Mouse (Mus musculus): Measurements from ENCODE around the gene Fam205c.
A peak's percentile ranks its signal among the peaks of the same experiment; 100 is the strongest.

Fam205c gene

DNA sequence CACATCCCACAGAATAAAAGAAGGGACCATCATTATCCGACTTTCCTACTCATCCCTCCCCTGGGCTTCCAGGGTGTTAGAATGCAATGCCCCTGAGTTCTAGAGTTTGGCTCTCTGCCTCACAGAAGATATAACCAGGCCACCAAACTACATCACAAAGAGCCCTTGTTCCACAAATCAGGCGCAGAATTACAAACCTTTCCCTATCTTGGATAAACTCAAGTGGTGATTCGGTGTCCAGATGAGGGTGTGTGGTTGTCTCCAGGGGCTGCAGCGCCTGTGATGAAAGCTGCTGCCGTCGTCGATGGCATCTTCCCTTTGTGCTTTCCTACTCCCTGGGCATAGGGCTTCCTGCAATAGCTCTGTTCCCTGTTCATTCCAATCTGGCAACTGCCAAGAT is at the start of gene Fam205c:
TSS of gene Fam205c (minus strand) at position 101 of the 400 bp plus-strand sequence.
- no peak for DNase-seq

DNA sequence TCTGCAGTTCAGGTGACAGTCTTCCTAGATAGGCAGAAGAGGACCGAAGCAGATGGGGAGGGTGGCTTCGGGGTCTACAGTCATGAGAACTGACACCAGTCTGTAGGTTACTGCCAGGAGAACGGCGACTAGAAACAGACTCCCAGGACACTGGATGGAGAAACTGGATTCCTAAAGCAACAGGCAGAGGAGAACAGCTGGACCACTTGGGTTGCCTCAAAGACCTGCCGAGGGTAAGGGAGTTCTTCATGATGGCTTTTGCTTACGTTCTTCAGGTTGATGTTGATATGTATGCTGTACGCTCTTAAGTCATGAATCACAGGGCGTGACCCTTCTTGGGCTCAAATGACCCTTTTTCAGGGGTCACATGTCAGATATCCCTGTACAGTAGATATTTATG is 48.4 kb upstream of the Fam205c start:
- no peak for DNase-seq

DNA sequence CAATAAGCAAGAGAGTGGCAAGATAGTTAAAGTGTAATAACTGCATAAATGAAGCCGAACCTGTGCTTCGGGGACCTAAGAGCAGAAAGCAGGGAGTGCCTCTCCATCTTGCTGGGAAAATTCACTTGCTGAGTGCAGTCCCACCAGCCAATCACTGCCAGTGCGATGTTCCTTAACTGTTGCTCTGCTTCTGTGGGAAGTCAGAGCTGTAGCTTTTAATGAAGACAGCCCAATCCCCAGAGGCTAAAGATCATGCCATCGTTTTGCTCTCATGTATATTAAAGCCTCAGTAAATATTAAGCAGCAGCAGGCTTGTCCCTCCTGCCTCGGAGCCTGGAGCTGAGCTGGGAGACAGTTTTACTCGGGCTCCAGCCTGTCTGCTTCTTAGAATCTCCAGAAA is 48.0 kb upstream of the Fam205c start:
- DNase-seq = no peak

DNA sequence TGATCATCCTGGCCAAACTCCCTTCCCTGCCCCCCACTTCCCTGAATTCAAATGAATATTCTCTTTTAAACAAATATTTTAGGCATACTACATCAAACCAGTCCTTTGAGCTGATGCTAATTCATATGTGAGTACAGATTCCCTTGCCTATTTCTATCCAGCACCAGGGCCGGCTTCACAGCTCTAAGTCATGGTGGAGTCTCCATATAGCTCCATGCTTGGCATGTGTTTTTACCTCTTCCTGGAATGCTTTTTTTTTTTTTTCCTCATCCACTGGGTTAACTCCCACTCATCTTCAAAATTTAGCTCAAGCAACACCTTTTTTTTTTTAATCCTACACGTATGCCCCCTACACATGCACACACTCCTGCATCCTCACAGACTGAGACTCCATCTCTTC is 47.5 kb upstream of the Fam205c start:
- no peak for DNase-seq

DNA sequence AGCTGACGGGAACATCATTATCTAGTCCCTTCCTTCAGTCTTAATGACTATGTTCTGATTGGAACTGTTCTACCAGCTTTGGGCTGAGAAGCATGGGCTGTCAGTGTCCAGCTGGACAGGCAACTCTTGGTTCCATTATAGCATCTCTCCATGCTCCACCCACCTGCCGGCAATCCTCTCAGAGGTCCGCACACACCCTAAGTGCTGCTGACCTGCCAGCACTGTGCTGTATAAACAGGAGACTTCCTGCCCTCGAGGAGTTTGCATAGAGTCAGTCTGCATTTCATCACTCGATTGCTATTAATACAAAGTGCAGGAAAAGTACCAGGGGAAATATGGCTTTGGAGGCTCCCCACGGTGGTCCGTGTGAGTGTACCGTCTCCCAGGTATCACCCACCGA is 46.7 kb upstream of the Fam205c start:
- no peak for DNase-seq

DNA sequence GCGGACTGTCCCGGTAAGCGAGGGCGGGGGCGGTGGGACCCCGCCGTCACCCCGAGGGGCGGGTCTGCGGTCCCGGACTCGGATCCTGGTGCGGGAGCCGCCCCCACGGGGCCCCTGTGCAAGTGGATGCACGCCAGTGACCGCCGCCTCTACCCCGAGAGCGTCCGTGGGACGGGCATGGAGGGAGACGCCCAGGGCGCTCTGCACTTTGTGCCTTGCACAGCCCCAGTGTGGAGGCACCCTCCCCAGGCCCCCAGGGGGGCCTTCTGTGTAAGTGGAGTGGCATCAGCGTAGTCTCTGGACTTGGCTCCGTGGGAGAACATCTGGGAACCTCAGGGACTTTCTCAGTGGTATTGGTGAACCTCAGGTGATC is 43.4 kb upstream of the Fam205c start:
- peak; percentile 16 for DNase-seq

DNA sequence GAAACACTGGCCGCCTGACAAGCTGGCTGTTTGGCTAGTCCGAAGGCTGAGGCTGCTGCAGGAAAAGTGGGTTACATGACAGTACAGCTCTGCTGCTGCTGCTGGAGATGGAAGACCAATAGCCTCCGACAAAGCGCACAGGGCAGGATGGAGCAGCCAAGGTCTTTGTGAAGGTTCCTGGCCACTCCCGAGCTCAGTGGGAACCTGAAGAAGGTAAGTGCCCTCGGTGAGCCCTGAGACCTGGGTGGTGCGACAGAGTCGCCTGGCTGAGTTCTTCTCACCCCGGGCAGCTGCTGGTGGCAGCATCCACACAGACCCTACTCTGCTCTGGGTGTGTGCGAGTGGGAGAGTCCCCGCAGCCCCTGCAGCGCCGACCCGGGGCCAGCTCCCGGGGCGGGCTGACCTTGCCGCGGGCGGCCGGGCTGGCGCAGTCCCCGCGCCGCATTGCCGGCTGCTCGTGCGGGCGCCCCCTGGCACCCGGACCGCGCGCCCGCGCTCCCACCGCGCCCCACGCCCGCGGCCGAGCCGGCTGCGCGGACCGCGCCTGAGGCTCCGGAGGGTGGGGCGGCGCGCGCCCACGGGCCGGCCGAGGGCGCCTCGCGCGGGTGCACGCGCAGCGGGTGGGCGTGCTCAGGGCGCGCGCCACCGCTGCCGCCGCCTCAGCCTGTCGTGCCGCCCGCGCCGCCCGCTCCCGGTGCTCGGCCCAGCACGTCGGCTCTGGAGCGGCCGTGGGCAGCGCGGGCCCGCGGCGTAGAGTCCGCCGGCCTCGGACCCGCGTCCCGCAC is 42.8 kb upstream of the Fam205c start, which contains the start of gene Phf24:
TSS of gene Phf24 (plus strand) at position 44 of the 785 bp plus-strand sequence.
- DNase-seq = peak; percentile 21

DNA sequence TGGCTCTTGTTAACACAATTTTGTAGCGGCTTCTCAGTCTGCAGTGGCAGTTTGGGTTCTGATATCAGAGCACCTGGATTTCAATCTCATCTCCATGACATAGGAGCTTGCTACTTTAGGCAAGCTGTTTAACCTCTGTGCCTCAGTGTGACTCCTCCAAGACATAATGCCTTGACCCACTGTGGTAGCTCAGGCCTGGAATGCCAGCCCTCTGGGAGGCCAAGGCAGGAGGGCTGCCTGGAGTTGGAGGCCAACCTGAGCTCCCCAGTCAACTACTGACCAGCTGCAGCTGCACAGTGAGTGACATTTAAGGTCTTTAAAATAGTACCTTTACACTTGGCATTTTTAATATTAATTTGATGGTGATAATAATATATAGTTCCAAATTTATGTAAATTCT is 41.9 kb upstream of the Fam205c start:
- DNase-seq = no peak

DNA sequence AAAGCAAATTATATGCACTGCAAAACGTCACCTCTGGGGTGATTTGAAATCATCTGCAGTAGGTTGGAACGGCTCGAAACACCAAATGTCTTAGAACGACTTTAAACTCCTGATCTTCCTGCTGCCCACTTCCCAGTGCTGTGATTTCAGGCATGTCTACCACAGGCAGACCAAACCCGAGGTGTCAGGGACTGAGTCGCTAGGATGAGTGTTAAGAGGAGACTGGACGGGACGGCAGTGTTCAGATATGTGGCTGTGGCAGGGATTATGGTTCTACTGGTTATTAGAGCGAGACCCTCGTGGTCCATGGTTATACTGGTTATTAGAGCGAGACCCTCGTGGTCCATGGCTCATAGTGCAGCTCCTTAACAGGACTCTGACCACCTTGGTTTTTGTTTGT is 41.3 kb upstream of the Fam205c start:
- DNase-seq = no peak

DNA sequence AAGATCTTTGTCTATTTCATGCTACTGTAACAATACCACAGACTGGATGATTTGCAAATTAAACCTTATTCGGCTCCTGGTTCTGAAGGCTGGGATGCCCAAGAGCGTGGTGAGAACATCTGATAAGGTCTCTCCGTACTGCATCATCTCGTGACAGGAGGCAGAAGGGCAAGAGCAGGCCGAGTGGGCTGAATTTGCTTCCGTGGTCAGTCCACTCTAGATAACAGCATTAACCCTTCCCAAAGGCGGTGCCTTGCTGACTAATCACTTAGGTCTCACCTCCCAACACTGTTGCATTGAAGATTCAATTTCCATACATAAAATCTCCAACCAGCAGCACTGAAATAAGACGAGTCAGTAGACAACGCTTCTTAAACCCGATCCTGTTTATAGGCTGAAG is 39.4 kb upstream of the Fam205c start:
- no peak for DNase-seq

DNA sequence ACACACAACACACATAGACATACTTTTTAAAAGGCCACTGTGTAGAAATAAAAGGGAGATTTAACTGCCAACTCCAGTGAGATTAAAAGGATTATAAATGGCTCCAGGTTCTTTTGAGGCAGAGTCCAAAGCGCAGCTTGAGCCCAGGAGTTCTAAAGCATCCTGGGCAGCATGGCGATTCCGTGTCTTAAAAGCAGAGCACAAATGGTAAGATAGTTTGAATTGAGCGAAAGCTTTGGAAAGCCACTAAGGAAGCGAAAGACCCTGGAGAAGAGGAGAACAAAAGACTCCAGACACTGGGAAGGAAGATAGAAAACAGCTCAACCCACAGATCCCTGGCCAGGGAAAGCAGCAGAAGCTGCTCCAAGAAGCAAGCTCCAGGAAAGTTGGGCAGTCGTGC is 30.9 kb upstream of the Fam205c start:
- DNase-seq = no peak

DNA sequence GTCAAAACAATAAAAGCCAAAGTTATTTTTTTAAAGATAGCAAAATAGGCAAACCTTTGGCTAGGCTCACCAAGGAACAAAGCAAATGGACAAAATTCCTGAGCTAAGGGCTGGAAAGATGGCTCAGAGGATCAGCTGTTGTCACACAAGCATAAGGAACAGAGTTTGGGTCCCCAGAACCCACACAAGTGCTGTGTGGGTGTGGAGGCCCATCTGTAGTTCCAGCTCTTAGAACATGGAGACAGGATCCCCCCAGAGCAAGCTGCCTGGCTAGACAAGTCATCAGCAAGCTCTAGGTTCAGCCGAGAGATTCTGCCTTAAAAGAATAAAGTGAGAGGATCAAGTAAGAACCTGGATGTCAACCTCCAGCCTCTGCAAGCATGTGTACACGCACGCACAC is 30.5 kb upstream of the Fam205c start:
- no peak for DNase-seq

DNA sequence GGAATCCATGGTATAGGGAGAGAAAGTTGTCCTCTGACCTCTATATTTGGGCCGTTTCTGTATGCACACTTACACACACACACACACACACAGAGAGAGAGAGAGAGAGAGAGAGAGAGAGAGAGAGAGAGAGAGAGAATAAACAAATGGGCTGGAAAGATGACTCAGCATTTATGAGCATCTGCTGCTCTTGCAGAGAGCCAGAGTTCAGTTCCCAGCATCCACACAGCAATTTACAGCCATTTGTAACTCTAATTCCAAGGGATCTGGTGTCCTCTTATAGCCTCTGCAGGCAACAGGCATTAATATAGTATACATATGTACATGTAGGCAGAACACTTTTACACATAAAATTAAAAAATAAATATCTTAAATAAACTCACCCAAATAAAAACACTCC is 29.9 kb upstream of the Fam205c start:
- no peak for DNase-seq

DNA sequence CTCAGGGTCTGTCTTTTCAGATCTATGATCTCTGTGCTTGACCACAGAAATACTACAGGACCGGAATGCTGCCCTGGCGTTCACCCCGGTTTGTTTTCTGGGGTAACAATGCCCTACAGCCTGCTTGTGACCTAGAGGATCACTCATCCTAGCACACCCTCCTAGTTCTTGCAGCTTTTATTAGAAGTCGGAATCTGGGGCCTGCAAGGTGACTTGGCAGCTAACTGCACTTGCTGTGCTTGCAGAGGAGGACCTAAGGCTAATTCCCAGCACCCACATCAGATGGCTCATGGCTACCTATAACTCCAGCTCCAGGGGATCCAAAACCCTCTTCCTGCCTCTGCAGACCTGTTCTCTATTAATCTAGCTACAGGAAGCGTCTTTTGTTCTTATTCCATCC is 28.7 kb upstream of the Fam205c start:
- DNase-seq = no peak

DNA sequence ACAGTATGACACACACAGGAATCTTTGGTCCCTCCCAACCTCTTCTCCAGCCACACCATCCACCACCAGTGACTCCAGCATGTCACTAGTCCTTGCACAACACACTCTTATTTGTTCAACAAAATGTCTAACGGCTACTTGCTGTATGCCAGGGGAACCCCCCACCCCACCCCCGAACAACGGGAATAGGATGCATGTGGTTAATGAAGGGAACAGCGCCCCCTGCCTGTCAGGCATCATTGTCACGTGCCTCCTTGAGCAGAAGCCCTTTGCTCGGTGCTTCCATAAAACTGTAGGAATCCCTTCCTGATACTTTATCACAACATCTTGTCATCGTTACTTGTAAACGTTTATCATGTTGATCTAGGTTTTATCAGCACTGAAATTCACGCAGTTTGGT is 28.1 kb upstream of the Fam205c start:
- no peak for DNase-seq

DNA sequence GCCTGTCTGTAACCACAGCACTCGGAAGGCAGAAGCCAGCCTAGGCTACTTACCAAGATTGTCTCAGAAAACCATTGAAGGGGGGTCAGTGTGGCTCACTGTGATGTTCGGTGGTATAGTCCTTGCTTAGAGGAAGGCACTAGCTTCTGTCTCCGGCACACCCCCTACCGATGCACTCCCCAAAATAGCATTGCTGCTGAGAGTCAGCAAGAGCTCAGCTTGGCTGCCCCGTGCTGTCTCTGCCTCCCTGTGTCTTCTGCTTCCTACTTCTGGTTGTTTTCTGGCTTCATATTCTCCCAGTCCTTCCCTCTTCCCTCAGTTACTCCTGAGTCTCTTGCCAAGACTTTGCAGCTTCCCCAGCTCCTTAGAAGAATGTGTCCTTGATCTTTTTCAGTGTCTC is 26.8 kb upstream of the Fam205c start:
- DNase-seq = no peak

DNA sequence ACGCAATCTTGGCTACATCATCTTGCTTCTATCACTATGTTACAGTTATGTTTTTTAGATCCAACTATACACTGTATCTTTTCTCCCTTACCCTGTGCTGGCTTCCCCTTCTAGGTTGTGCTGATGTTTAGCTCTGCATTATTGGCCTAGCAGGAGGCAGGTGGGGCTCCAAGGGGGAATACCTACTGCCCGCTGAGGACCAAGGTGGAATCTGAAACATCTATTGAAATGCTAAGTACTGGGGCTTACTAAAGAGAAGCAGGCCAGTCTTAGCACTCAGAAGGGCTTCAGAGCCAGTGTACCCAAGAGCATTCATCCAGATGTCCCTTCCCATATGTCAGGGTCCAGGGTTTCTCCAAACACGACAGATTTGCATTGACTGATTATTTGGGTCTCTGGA is 24.9 kb upstream of the Fam205c start:
- no peak for DNase-seq

DNA sequence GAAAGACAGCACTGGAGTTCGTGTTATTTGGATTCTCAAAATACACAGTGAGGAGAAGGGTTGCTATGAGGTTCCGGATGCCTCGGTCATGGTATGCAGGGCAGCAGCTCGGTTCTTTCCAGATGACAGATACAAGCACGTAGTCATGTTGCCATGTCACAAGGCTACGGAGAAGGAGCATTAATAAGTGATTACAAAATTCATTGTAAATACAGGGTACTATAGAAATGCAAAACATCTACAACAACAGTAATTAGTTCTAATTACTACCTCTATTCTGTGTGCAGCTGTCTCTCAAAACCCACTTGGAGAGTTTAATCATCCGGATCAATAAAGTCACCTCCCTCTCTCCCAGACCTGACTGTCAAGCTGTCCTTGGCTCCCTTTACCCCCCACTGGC is 21.1 kb upstream of the Fam205c start:
- no peak for DNase-seq

DNA sequence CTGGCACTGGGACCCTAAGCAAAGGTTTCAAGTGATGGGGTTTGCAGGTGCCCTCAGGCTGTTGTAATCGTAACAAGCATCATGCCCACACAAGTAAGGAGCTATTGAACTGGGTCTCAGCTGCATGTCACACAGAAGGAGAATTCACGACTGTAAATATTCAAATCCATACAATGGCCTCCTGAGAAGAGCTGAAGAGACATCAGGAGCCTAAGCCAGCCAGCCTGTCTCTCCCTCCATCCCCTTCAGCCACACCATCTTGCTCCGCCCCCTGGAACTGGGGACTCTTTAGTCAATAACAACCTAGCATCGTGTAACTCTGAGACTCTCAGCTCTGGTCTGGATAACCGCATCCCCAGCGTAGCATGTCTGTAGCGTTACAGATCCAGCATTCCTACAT is 17.1 kb upstream of the Fam205c start:
- no peak for DNase-seq

DNA sequence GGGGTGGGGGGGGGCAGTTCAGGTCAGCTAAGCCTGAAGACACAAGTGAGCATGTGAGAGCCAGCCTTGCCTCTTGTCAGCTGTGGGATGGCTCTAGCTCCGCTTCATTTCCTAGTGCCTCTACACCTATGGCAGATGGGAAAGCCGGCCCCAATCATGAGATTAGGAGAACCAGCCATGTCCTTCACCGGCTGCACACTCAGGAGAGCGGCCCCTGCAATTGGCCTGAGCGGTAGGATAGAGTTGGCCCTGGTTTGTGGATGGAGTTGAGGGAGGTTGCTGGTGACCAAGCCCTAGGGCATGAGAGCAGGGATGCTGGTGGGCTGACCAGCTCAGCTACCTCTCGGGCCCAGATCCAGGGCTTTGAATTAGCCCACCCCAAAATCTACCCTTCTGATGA is 14.8 kb upstream of the Fam205c start:
- no peak for DNase-seq

DNA sequence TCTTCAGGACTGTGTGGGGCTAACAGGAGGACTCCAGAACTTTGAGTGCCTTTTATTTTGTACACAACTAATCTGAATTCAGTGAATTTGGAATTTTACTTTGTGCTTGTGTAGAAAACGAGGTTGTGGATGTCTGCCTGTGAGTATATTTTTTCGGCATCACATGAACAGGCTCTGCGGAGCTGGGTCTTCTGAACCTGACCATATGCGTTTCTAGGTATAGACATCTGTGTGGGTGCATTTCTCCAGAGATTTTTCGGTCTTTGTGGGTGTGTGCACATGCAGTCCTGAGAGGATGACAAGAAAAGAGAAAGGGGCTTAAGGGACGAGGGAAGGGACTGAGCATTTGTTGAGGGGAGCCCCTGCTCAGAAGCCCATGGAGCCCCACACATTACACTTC is 12.9 kb upstream of the Fam205c start:
- no peak for DNase-seq

DNA sequence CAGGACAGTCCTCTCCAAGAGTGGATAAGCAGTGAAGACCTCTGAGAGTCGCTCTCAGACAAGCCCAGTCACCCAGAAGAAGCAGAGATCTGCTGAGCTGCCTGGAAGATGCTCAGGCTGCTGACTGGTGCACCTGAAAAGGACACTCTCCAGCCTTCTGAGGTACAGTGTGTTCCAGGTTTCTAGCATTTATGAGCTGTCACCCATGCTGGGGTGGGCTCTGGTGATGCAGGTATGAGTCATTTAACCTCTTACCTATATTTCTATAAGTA is 6.6 kb upstream of the Fam205c start:
- DNase-seq = no peak

DNA sequence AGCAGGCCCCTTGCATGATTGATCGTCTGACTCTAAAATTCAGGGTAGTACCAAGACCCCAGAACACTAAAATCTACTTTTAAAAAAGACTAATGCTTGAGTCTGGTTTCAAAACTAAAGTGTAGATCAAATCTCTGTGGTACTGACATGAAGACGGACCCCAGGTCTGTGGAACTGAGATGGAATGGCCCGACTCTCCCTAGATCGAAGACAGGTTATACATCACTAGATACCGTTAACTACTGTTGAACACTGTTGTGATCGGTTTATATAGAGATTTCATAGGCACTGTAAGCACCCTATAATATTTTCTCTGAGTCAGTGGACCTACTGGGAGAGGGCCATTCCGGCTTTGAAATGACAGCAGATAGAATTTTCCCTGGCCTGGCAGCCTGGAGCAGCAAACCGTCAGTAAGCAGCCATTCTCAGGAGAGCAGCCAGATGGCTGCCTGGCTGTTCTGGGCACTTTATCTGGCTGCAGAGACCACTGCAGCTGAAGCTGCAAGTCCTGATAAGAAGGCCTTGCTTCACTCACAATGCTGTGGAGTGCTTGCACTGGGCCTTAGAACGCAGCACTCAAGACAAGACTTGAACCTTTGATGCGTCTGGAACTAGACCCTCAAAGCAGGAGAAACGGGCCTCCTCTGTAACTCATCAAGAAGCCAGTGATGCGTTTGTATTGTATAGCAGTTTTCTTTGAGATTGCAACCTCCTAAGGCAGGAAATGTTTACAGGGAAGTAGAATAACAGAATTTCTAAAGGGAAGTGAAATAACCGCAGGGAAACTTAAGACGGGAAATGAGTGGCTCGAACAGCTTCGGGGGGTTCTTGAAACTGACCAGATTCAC is 6.0 kb upstream of the Fam205c start:
- DNase-seq = no peak

DNA sequence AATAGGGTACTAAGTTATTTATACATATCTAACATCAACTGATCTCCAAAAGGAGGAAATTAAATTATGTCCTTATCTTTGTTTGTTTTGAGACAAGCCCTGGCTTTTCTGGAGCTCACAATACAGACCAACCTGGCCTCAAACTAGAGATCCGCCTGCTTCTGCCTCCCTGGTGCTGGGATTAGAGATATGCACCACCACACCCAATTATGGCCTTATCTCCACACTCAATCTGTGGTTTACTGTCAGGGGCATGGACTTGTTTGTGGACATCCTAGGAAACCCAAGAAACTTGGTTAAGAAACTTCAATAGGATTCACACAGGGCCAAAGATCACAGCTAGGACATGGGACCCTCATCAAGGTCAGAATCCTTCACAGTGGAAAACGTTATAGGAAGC is 3.6 kb upstream of the Fam205c start:
- DNase-seq = no peak

All from cerebellum, adult 8-10 months (tissue).